Mouse (Mus musculus): ENCODE results near the gene Acsl4. TPM values are rescaled to one million over a fixed set of nuclear protein-coding genes. Genes with fewer than 3 reads are reported as not detected.
A peak's percentile ranks its signal among the peaks of the same experiment; 100 is the strongest.

Gene Acsl4
- polyA plus RNA-seq, 1 experiment, result 2.8 TPM

GRCm38 (mm10) chrX:142314307-142315024, 75.9 kb downstream of the Acsl4 start:
- Histone ChIP-seq H3K27me3 (ENCODE audit: control insufficient read depth, insufficient read depth, low read length) (no peaks in the 10 kb centered on the region), H3K27ac (ENCODE audit: control insufficient read depth, insufficient read depth, low read depth, low read length) (peak overlapping the region; percentile 53), H3K4me1 (ENCODE audit: control insufficient read depth, insufficient read depth, low read length) (peaks cover 3% of the 10 kb centered on the region), H3K36me3 (ENCODE audit: control insufficient read depth, insufficient read depth, low read length) (no peaks in the 10 kb centered on the region), H3K4me3 (ENCODE audit: control insufficient read depth, low read depth, low read length) (peak overlapping the region; percentile 58)
- TF ChIP-seq CTCF (IDR thresholded peaks at IDR 0.05; ENCODE audit: control insufficient read depth, insufficient read depth, insufficient replicate concordance, low read depth, low read length), result peak; percentile 47; the same call in 1 of the 2 replicates
- TF ChIP-seq POLR2A (IDR thresholded peaks at IDR 0.05; ENCODE audit: control insufficient read depth, low read depth, low read length), result no peak

- Histone ChIP-seq H3K27me3 (ENCODE audit: control insufficient read depth, insufficient read depth, low read length) (no peaks in the 10 kb centered on the region), H3K4me3 (ENCODE audit: control insufficient read depth, low read depth, low read length) (no peak overlapping the region), H3K27ac (ENCODE audit: control insufficient read depth, insufficient read depth, low read depth, low read length) (no peak overlapping the region), H3K4me1 (ENCODE audit: control insufficient read depth, insufficient read depth, low read length) (peaks cover 7% of the 10 kb centered on the region), H3K36me3 (ENCODE audit: control insufficient read depth, insufficient read depth, low read length) (no peaks in the 10 kb centered on the region)
- TF ChIP-seq CTCF (IDR thresholded peaks at IDR 0.05; ENCODE audit: control insufficient read depth, insufficient read depth, insufficient replicate concordance, low read depth, low read length) (no peak), POLR2A (IDR thresholded peaks at IDR 0.05; ENCODE audit: control insufficient read depth, low read depth, low read length) (no peak)
Observed at GRCm38 (mm10) chrX:142310431-142310830, 79.9 kb downstream of the Acsl4 start.

- peaks cover 5% of the 10 kb centered on the region for H3K4me1 ChIP-seq (ENCODE audit: control insufficient read depth, insufficient read depth, low read length)
- TF ChIP-seq CTCF (IDR thresholded peaks at IDR 0.05; ENCODE audit: control insufficient read depth, insufficient read depth, insufficient replicate concordance, low read depth, low read length), result no peak
- H3K36me3 ChIP-seq (ENCODE audit: control insufficient read depth, insufficient read depth, low read length), result no peaks in the 10 kb centered on the region
- peak within 1 kb of the TSS; percentile 55 for H3K27ac ChIP-seq (ENCODE audit: control insufficient read depth, insufficient read depth, low read depth, low read length)
- peak within 1 kb of the TSS; percentile 65 for H3K4me3 ChIP-seq (ENCODE audit: control insufficient read depth, low read depth, low read length)
- H3K27me3 ChIP-seq (ENCODE audit: control insufficient read depth, insufficient read depth, low read length), result no peaks in the 10 kb centered on the region
Observed at GRCm38 (mm10) chrX:142305869-142306581, 84.3 kb downstream of the Acsl4 start, which contains the start of gene Kcne1l. Gene Kcne1l (minus strand): TSS chrX:142306294.

- H3K27me3 ChIP-seq (ENCODE audit: control insufficient read depth, insufficient read depth, low read length), result no peaks in the 10 kb centered on the region
- peak overlapping the region; percentile 55 for H3K27ac ChIP-seq (ENCODE audit: control insufficient read depth, insufficient read depth, low read depth, low read length)
- peak overlapping the region; percentile 65 for H3K4me3 ChIP-seq (ENCODE audit: control insufficient read depth, low read depth, low read length)
- no peaks in the 10 kb centered on the region for H3K36me3 ChIP-seq (ENCODE audit: control insufficient read depth, insufficient read depth, low read length)
- H3K4me1 ChIP-seq (ENCODE audit: control insufficient read depth, insufficient read depth, low read length), result peaks cover 5% of the 10 kb centered on the region
- TF ChIP-seq POLR2A (IDR thresholded peaks at IDR 0.05; ENCODE audit: control insufficient read depth, low read depth, low read length), result no peak
- TF ChIP-seq CTCF (IDR thresholded peaks at IDR 0.05; ENCODE audit: control insufficient read depth, insufficient read depth, insufficient replicate concordance, low read depth, low read length), result no peak
Observed at GRCm38 (mm10) chrX:142305010-142305868, 85.1 kb downstream of the Acsl4 start.

GRCm38 (mm10) chrX:142304592-142304991, 85.7 kb downstream of the Acsl4 start:
- TF ChIP-seq CTCF (IDR thresholded peaks at IDR 0.05; ENCODE audit: control insufficient read depth, insufficient read depth, insufficient replicate concordance, low read depth, low read length) (no peak), POLR2A (IDR thresholded peaks at IDR 0.05; ENCODE audit: control insufficient read depth, low read depth, low read length) (no peak)
- no peaks in the 10 kb centered on the region for H3K27me3 ChIP-seq (ENCODE audit: control insufficient read depth, insufficient read depth, low read length)

GRCm38 (mm10) chrX:142303456-142303855, 86.9 kb downstream of the Acsl4 start:
- Histone ChIP-seq H3K36me3 (ENCODE audit: control insufficient read depth, insufficient read depth, low read length) (no peaks in the 10 kb centered on the region), H3K27me3 (ENCODE audit: control insufficient read depth, insufficient read depth, low read length) (no peaks in the 10 kb centered on the region), H3K4me1 (ENCODE audit: control insufficient read depth, insufficient read depth, low read length) (peaks cover 5% of the 10 kb centered on the region), H3K27ac (ENCODE audit: control insufficient read depth, insufficient read depth, low read depth, low read length) (no peak overlapping the region), H3K4me3 (ENCODE audit: control insufficient read depth, low read depth, low read length) (no peak overlapping the region)
- TF ChIP-seq CTCF (IDR thresholded peaks at IDR 0.05; ENCODE audit: control insufficient read depth, insufficient read depth, insufficient replicate concordance, low read depth, low read length) (no peak), POLR2A (IDR thresholded peaks at IDR 0.05; ENCODE audit: control insufficient read depth, low read depth, low read length) (no peak)

More at GRCm38 (mm10) chrX:142304592-142304991, 85.7 kb downstream of the Acsl4 start:
- Histone ChIP-seq H3K36me3 (ENCODE audit: control insufficient read depth, insufficient read depth, low read length) (no peaks in the 10 kb centered on the region), H3K27ac (ENCODE audit: control insufficient read depth, insufficient read depth, low read depth, low read length) (peak overlapping the region; percentile 55; the same call in 1 of the 2 replicates), H3K4me3 (ENCODE audit: control insufficient read depth, low read depth, low read length) (no peak overlapping the region), H3K4me1 (ENCODE audit: control insufficient read depth, insufficient read depth, low read length) (peaks cover 5% of the 10 kb centered on the region)
